Mouse (Mus musculus) midbrain, embryonic 15.5 days (tissue): ENCODE measurements around the gene Cacnb3. TPM values are rescaled to one million over a fixed set of nuclear protein-coding genes. Genes with fewer than 3 reads are reported as not detected.
A peak's percentile ranks its signal among the peaks of the same experiment; 100 is the strongest.

Experiments
- ATAC-seq: fragments of 200-750 bp; cut with Nextera tagmentation; replicated peaks from 2 replicates; pipeline ENCODE4 v1.8.0; 2017; ENCODE audit warnings: moderate TSS enrichment
- H3K27ac ChIP-seq: fragments of 300-500 bp; sonication (generic); 2 replicates; pipeline ENCODE4 v1.5.1; 2015; ENCODE audit warnings: mild to moderate bottlenecking, inconsistent platforms
- H3K27me3 ChIP-seq: fragments of 300-500 bp; sonication (generic); replicated peaks from 2 replicates; pipeline ENCODE4 v1.6.1; 2015; ENCODE audit warnings: inconsistent platforms
- H3K36me3 ChIP-seq: fragments of 300-500 bp; sonication (generic); replicated peaks from 2 replicates; pipeline ENCODE4 v1.6.1; 2015; ENCODE audit warnings: inconsistent platforms
- H3K4me1 ChIP-seq: fragments of 300-500 bp; sonication (generic); 2 replicates; pipeline ENCODE4 v1.6.1; 2015; ENCODE audit warnings: inconsistent platforms
- H3K4me2 ChIP-seq: fragments of 300-500 bp; sonication (generic); 2 replicates; pipeline ENCODE4 v1.6.1; 2015; ENCODE audit warnings: inconsistent platforms, mild to moderate bottlenecking, moderate library complexity
- H3K4me3 ChIP-seq: fragments of 300-500 bp; sonication (generic); 2 replicates; pipeline ENCODE4 v1.5.1; 2015; ENCODE audit warnings: mild to moderate bottlenecking, inconsistent platforms
- H3K9ac ChIP-seq: fragments of 300-500 bp; sonication (generic); 2 replicates; pipeline ENCODE4 v1.6.1; 2015; ENCODE audit warnings: mild to moderate bottlenecking, inconsistent platforms
- H3K9me3 ChIP-seq: fragments of 300-500 bp; sonication (generic); 2 replicates; pipeline ENCODE4 v1.6.1; 2016; ENCODE audit warnings: inconsistent platforms
- WGBS: fragments of 180-500 bp; shearing (Covaris S2); methylation state at CpG from one replicate; pipeline ENCODE4 v1.1.7; 2015; ENCODE audit warnings: mixed read lengths; 5-methylcytosine and 5-hydroxymethylcytosine counted together
- polyA plus RNA-seq: library from polyadenylated mRNA; unstranded; fragments of >200 nt; fragmentation: Nextera tagmentation; extraction: Ambion mirVana; gene quantifications from 2 replicates; pipeline ENCODE4 v1.2.1, GENCODE M21; 2015

Cacnb3 gene
- polyA plus RNA-seq, 1 experiment from 2014 or later: 199 TPM

- Histone ChIP-seq H3K9ac (no peak overlapping the region), H3K27ac (no peak overlapping the region), H3K4me2 (peak overlapping the region; percentile 8; the same call in 1 of the 2 replicates), H3K4me3 (no peak overlapping the region), H3K36me3 (peaks cover 24% of the 10 kb centered on the region; the same call in 1 of the 2 replicates), H3K4me1 (peaks cover 26% of the 10 kb centered on the region), H3K9me3 (no peaks in the 10 kb centered on the region), H3K27me3 (no peaks in the 10 kb centered on the region)
- 62% methylated on average over 13 of the region's 13 CpGs for WGBS
- ATAC-seq: no peak
Measured at GRCm38 (mm10) chr15:98602191-98602881, 28.3 kb upstream of the Cacnb3 start.

GRCm38 (mm10) chr15:98602921-98603458 is 27.6 kb upstream of the Cacnb3 start:
- peaks cover 20% of the 10 kb centered on the region; the same call in 1 of the 2 replicates for H3K36me3 ChIP-seq
- H3K4me3 ChIP-seq: no peak overlapping the region
- H3K27ac ChIP-seq: no peak overlapping the region
- no peaks in the 10 kb centered on the region for H3K27me3 ChIP-seq
- no peak overlapping the region; the same call in 1 of the 2 replicates for H3K4me2 ChIP-seq
- no peaks in the 10 kb centered on the region for H3K9me3 ChIP-seq
- H3K9ac ChIP-seq: no peak overlapping the region
- WGBS: 72% methylated on average over 4 of the region's 4 CpGs
- no peak for ATAC-seq
- H3K4me1 ChIP-seq: peaks cover 33% of the 10 kb centered on the region

GRCm38 (mm10) chr15:98604041-98604575 is 26.5 kb upstream of the Cacnb3 start:
- Histone ChIP-seq H3K9me3 (no peaks in the 10 kb centered on the region), H3K27me3 (no peaks in the 10 kb centered on the region), H3K36me3 (peaks cover 16% of the 10 kb centered on the region; the same call in 1 of the 2 replicates), H3K9ac (no peak overlapping the region), H3K4me3 (no peak overlapping the region), H3K27ac (no peak overlapping the region), H3K4me1 (peaks cover 41% of the 10 kb centered on the region), H3K4me2 (no peak overlapping the region)
- 95% methylated on average over 24 of the region's 24 CpGs for WGBS
- no peak for ATAC-seq

- H3K9ac ChIP-seq: no peak overlapping the region
- H3K4me2 ChIP-seq: no peak overlapping the region
- 93% methylated on average over 12 of the region's 12 CpGs for WGBS
- ATAC-seq: no peak
- H3K27me3 ChIP-seq: no peaks in the 10 kb centered on the region
- H3K36me3 ChIP-seq: peaks cover 16% of the 10 kb centered on the region; the same call in 1 of the 2 replicates
- H3K9me3 ChIP-seq: no peaks in the 10 kb centered on the region
- peaks cover 49% of the 10 kb centered on the region for H3K4me1 ChIP-seq
- no peak overlapping the region for H3K4me3 ChIP-seq
- H3K27ac ChIP-seq: no peak overlapping the region
Measured at GRCm38 (mm10) chr15:98606051-98606536, 24.5 kb upstream of the Cacnb3 start.

GRCm38 (mm10) chr15:98606739-98607138 is 23.9 kb upstream of the Cacnb3 start:
- Histone ChIP-seq H3K4me1 (peaks cover 49% of the 10 kb centered on the region), H3K27me3 (no peaks in the 10 kb centered on the region), H3K9me3 (no peaks in the 10 kb centered on the region), H3K27ac (no peak overlapping the region), H3K9ac (no peak overlapping the region), H3K36me3 (peaks cover 16% of the 10 kb centered on the region; the same call in 1 of the 2 replicates), H3K4me2 (no peak overlapping the region), H3K4me3 (no peak overlapping the region)
- 60% methylated on average over 9 of the region's 9 CpGs for WGBS
- no peak for ATAC-seq

- Histone ChIP-seq H3K27ac (no peak overlapping the region), H3K9me3 (no peaks in the 10 kb centered on the region), H3K4me2 (peak overlapping the region; percentile 74), H3K4me1 (peaks cover 46% of the 10 kb centered on the region), H3K36me3 (peaks cover 16% of the 10 kb centered on the region; the same call in 1 of the 2 replicates), H3K27me3 (no peaks in the 10 kb centered on the region), H3K9ac (0 out of 2 replicates have a peak overlapping the region, but pooled peaks have one; percentile 20), H3K4me3 (peak overlapping the region; percentile 87; the same call in 1 of the 2 replicates)
- 25% methylated on average over 4 of the region's 4 CpGs for WGBS
- ATAC-seq: no peak
Measured at GRCm38 (mm10) chr15:98607557-98607956, 23.1 kb upstream of the Cacnb3 start.

- Histone ChIP-seq H3K27ac (no peak overlapping the region), H3K36me3 (peaks cover 9% of the 10 kb centered on the region; the same call in 1 of the 2 replicates), H3K4me3 (peak overlapping the region; percentile 87), H3K4me2 (peak overlapping the region; percentile 74), H3K9ac (peak overlapping the region; percentile 86), H3K27me3 (no peaks in the 10 kb centered on the region), H3K4me1 (peaks cover 40% of the 10 kb centered on the region), H3K9me3 (no peaks in the 10 kb centered on the region)
- ATAC-seq: no peak
- 10% methylated on average over 10 of the region's 10 CpGs for WGBS
Measured at GRCm38 (mm10) chr15:98608058-98608783, 22.4 kb upstream of the Cacnb3 start.

- H3K4me2 ChIP-seq: peak overlapping the region; percentile 74
- WGBS: 0% methylated on average over 9 of the region's 26 CpGs
- H3K4me1 ChIP-seq: peaks cover 37% of the 10 kb centered on the region
- H3K4me3 ChIP-seq: peak overlapping the region; percentile 87
- H3K9ac ChIP-seq: peak overlapping the region; percentile 86
- H3K27ac ChIP-seq: peak overlapping the region; percentile 86
- no peaks in the 10 kb centered on the region for H3K27me3 ChIP-seq
- peak; percentile 50; the same call in 1 of the 2 replicates for ATAC-seq
- H3K36me3 ChIP-seq: peaks cover 5% of the 10 kb centered on the region; the same call in 1 of the 2 replicates
- H3K9me3 ChIP-seq: no peaks in the 10 kb centered on the region
Measured at GRCm38 (mm10) chr15:98608784-98609250, 21.8 kb upstream of the Cacnb3 start.

GRCm38 (mm10) chr15:98609331-98610130 is 21.1 kb upstream of the Cacnb3 start, which contains the start of gene Adcy6:
Adcy6 (minus strand) TSS chr15:98610076.
- Histone ChIP-seq H3K27me3 (no peaks in the 10 kb centered on the region), H3K9ac (peak within 1 kb of the TSS; percentile 86), H3K4me1 (peaks cover 37% of the 10 kb centered on the region), H3K36me3 (no peaks in the 10 kb centered on the region), H3K9me3 (no peaks in the 10 kb centered on the region), H3K4me2 (peak within 1 kb of the TSS; percentile 74), H3K27ac (peak within 1 kb of the TSS; percentile 86), H3K4me3 (peak within 1 kb of the TSS; percentile 87)
- peak; percentile 75 for ATAC-seq
- WGBS: 3% methylated on average over 66 of the region's 75 CpGs

- peak; percentile 24; the same call in 1 of the 2 replicates for ATAC-seq
- 2% methylated on average over 12 of the region's 12 CpGs for WGBS
- no peaks in the 10 kb centered on the region for H3K27me3 ChIP-seq
- peak overlapping the region; percentile 86 for H3K9ac ChIP-seq
- peaks cover 37% of the 10 kb centered on the region for H3K4me1 ChIP-seq
- H3K27ac ChIP-seq: peak overlapping the region; percentile 86
- H3K36me3 ChIP-seq: no peaks in the 10 kb centered on the region
- H3K4me2 ChIP-seq: peak overlapping the region; percentile 74
- peak overlapping the region; percentile 87 for H3K4me3 ChIP-seq
- no peaks in the 10 kb centered on the region for H3K9me3 ChIP-seq
Measured at GRCm38 (mm10) chr15:98610131-98610633, 20.5 kb upstream of the Cacnb3 start.

- H3K36me3 ChIP-seq: no peaks in the 10 kb centered on the region
- no peak overlapping the region for H3K4me2 ChIP-seq
- 99% methylated on average over 3 of the region's 3 CpGs for WGBS
- no peaks in the 10 kb centered on the region for H3K27me3 ChIP-seq
- H3K9me3 ChIP-seq: no peaks in the 10 kb centered on the region
- H3K4me3 ChIP-seq: no peak overlapping the region
- no peak overlapping the region for H3K27ac ChIP-seq
- no peak for ATAC-seq
- peaks cover 28% of the 10 kb centered on the region for H3K4me1 ChIP-seq
- H3K9ac ChIP-seq: no peak overlapping the region
Measured at GRCm38 (mm10) chr15:98612229-98612628, 18.4 kb upstream of the Cacnb3 start.
